7 mouse cellular contexts compared by ENCODE assay signal in genomic region chr8:121751407-121751806, GRCm38 (mm10). TPM values are rescaled to one million over a fixed set of nuclear protein-coding genes. Genes with fewer than 3 reads are reported as not detected.
DNase-seq lines count a peak whose midpoint lies in the region; TF ChIP-seq lines count a peak whose summit lies in the region.

No protein-coding gene starts in this region.

- no peak overlapping the region for H3K27ac ChIP-seq in gastrocnemius, adult 2 months
- no peak overlapping the region for H3K27ac ChIP-seq in liver, adult 2 months (replicated peaks; ENCODE audit: insufficient read depth, low read depth, low read length)

- intact Hi-C loops in left cerebral cortex, postnatal 36 days (cut with DNase I) = no loop called here
- intact Hi-C loops in gastrocnemius, adult 2 months (cut with DNase I) = no loop called here

- WGBS in liver, adult 2 months = 13% methylated on average over 3 of the region's 3 CpGs

- TF ChIP-seq CTCF in brain, embryonic 14.5 days (IDR thresholded peaks at IDR 0.05; ENCODE audit: borderline replicate concordance, extremely low read depth, insufficient read depth, insufficient read length) = peak; percentile 89
- TF ChIP-seq CTCF in gastrocnemius, adult 2 months (IDR thresholded peaks at IDR 0.05) = peak; percentile 74
- TF ChIP-seq CTCF in liver, adult 2 months (IDR thresholded peaks at IDR 0.05; ENCODE audit: low read depth, low read length) = peak; percentile 84

- TF ChIP-seq POLR2A in brain, embryonic 14.5 days (IDR thresholded peaks at IDR 0.05; ENCODE audit: borderline replicate concordance, extremely low read depth, insufficient read depth, insufficient read length, poor library complexity, severe bottlenecking) = no peak
- no peak for TF ChIP-seq POLR2A in liver, adult 2 months (IDR thresholded peaks at IDR 0.05; ENCODE audit: extremely low read depth, insufficient read depth, low read length)

- peak; percentile 51 for DNase-seq in left cerebral cortex, adult 11 months (ENCODE audit: low spot score)
- no peak for DNase-seq in left cerebral cortex, postnatal 36 days (ENCODE audit: low spot score in 2 of 2)
- peak; percentile 57 for DNase-seq in Muller cell, postnatal 12 days (ENCODE audit: inconsistent ontology term)
- DNase-seq in brain, embryonic 14.5 days (ENCODE audit: low read depth) = peak; percentile 69
- DNase-seq in gastrocnemius, adult 2 months = peak; percentile 33
- DNase-seq in liver, adult 2 months (ENCODE audit: extremely low read depth, low read depth, low spot score) = peak; percentile 24
- DNase-seq in retina, embryonic 14.5 days (ENCODE audit: low spot score) = peak; percentile 77

- H3K27me3 ChIP-seq in liver, adult 2 months (ENCODE audit: control insufficient read depth, insufficient read depth, low read length) = peaks cover 9% of the 10 kb centered on the region

- H3K4me3 ChIP-seq in gastrocnemius, adult 2 months = no peak overlapping the region
- no peak overlapping the region for H3K4me3 ChIP-seq in liver, adult 2 months (ENCODE audit: insufficient read depth, low read depth, low read length)

- no peaks in the 10 kb centered on the region for H3K4me1 ChIP-seq in liver, adult 2 months (ENCODE audit: control insufficient read depth, insufficient read depth, low read length)

- H3K36me3 ChIP-seq in liver, adult 2 months (ENCODE audit: control insufficient read depth, insufficient read depth, low read length) = no peaks in the 10 kb centered on the region

- no peak overlapping the region for H3K9ac ChIP-seq in liver, adult 2 months (ENCODE audit: low read depth, low read length)

- no peaks in the 10 kb centered on the region for H3K79me2 ChIP-seq in liver, adult 2 months (ENCODE audit: control insufficient read depth, insufficient read depth, low read length)

RNA-seq across cellular contexts. Expression of gene Jph3, which starts 22.0 kb away (rescaled TPM):
- total RNA-seq in left cerebral cortex, postnatal 36 days (2021) = 100 to 1,000 TPM; 280 to 293 TPM
- polyA plus RNA-seq in brain, embryonic 14.5 days (2012; rRNA removed) = 28.7 and 57.2 TPM in 2 replicates
- not detected for total RNA-seq in gastrocnemius, adult 2 months (2021)
- not detected in 2 replicates for total RNA-seq in liver, adult 2 months (2014; rRNA removed)
- polyA plus RNA-seq in liver, adult 2 months (2012; rRNA removed) = not detected in 2 replicates

Comparison
In these comparisons a context has a peak if more than half of its experiments do, and no peak if none do; other contexts are left out.
1. DNase-seq: peak in left cerebral cortex, adult 11 months (single experiment), Muller cell, postnatal 12 days (single experiment), brain, embryonic 14.5 days (single experiment), gastrocnemius, adult 2 months (single experiment), liver, adult 2 months (single experiment) and retina, embryonic 14.5 days (single experiment); none in left cerebral cortex, postnatal 36 days (0 of 2).
2. RNA of gene Jph3, which starts 22.0 kb away (total RNA-seq): 280 to 293 TPM in left cerebral cortex, postnatal 36 days; not detected in gastrocnemius, adult 2 months and not detected in liver, adult 2 months; every median in the first group is over 100 times any median in the second.
3. Peak in every context shown above with its lines, with median percentiles within 50 percentile points of each other: CTCF ChIP-seq.